Mouse (Mus musculus) CH12.LX (cell line): ENCODE results near the gene Zfp212. TPM values are rescaled to one million over a fixed set of nuclear protein-coding genes. Genes with fewer than 3 reads are reported as not detected.

Experiments used
- DNase-seq: peaks from one replicate; pipeline ENCODE4 v3.0.0-alpha.2; 2013; ENCODE audit errors: extremely low read depth
- H3K27ac ChIP-seq: 2 replicates; pipeline ENCODE4 v1.5.1; 2012; ENCODE audit warnings: low read depth, mild to moderate bottlenecking, control low read depth, moderate library complexity; ENCODE audit not compliant: insufficient read depth
- H3K27me3 ChIP-seq: replicated peaks from 2 replicates; pipeline ENCODE3; 2012; ENCODE audit warnings: inconsistent platforms
- H3K36me3 ChIP-seq, 2 experiments: replicated peaks in 1 of 2; 2 replicates each; pipeline versions ENCODE3 to v1.6.1; 2012; ENCODE audit warnings: inconsistent platforms in 1 of 2, low read length in 1 of 2, mild to moderate bottlenecking in 1 of 2, mixed read lengths in 1 of 2, moderate library complexity in 1 of 2; ENCODE audit not compliant: control insufficient read depth in 1 of 2, insufficient read depth in 1 of 2
- H3K4me1 ChIP-seq, 2 experiments: 2 replicates each; pipeline ENCODE4 v1.6.1; 2012; ENCODE audit warnings: inconsistent platforms in 1 of 2, moderate library complexity in 1 of 2; ENCODE audit not compliant: insufficient read depth in 2 of 2, control insufficient read depth in 1 of 2
- H3K4me2 ChIP-seq: 2 replicates; pipeline ENCODE4 v1.6.1; 2012; ENCODE audit warnings: low read depth, mild to moderate bottlenecking, control low read depth; ENCODE audit not compliant: poor library complexity, insufficient read depth, severe bottlenecking
- H3K4me3 ChIP-seq, 3 experiments: fragments of 150-350 bp in 1 of 3; sonication (generic) in 1 of 3; replicated peaks in 1 of 3; 2 replicates each; pipeline versions ENCODE3 to v1.5.1; 2011 to 2012; ENCODE audit warnings: low read depth in 2 of 3, low read length in 2 of 3, mild to moderate bottlenecking in 2 of 3, moderate library complexity in 2 of 3, control low read depth in 1 of 3, improper control_type of control experiment in 1 of 3, inconsistent platforms in 1 of 3, mixed read lengths in 1 of 3; ENCODE audit not compliant: poor library complexity in 1 of 3
- H3K79me2 ChIP-seq: replicated peaks from 2 replicates; pipeline ENCODE4 v1.6.1; 2012; ENCODE audit warnings: mild to moderate bottlenecking, moderate library complexity; ENCODE audit not compliant: control insufficient read depth, poor library complexity, insufficient read depth, severe bottlenecking; ENCODE audit errors: extremely low read depth
- H3K9ac ChIP-seq: 2 replicates; pipeline ENCODE4 v1.6.1; 2012; ENCODE audit warnings: low read depth, mild to moderate bottlenecking, control low read depth, moderate library complexity; ENCODE audit not compliant: insufficient read depth
- H3K9me3 ChIP-seq: replicated peaks from 2 replicates; pipeline ENCODE3; 2012; ENCODE audit warnings: low read length, inconsistent platforms, mixed read lengths
- CTCF ChIP-seq, 2 experiments: IDR thresholded peaks in 1 of 2; conservative IDR thresholded peaks in 1 of 2; 2 replicates each; pipeline ENCODE4 v1.5.1; 2011 to 2012; ENCODE audit warnings: low read depth in 2 of 2, low read length in 2 of 2, improper control_type of control experiment in 1 of 2, inconsistent platforms in 1 of 2, mild to moderate bottlenecking in 1 of 2, moderate library complexity in 1 of 2
- ELF1 ChIP-seq: IDR thresholded peaks from 2 replicates; pipeline ENCODE4 v1.6.1; 2014; ENCODE audit warnings: low read depth, mild to moderate bottlenecking, inconsistent platforms, low read length, improper control_type of control experiment
- ETS1 ChIP-seq: conservative IDR thresholded peaks from 2 replicates; pipeline ENCODE4 v1.6.1; 2012; ENCODE audit warnings: low read depth, mild to moderate bottlenecking, inconsistent platforms, low read length, improper control_type of control experiment, moderate library complexity
- IRF4 ChIP-seq: IDR thresholded peaks from 2 replicates; pipeline ENCODE4 v1.6.1; 2014; ENCODE audit warnings: low read depth, mild to moderate bottlenecking, inconsistent platforms, low read length, improper control_type of control experiment
- MAFK ChIP-seq: IDR thresholded peaks from 2 replicates; pipeline ENCODE4 v1.6.1; 2011; ENCODE audit warnings: low read length, improper control_type of control experiment; ENCODE audit not compliant: insufficient replicate concordance
- MEF2A ChIP-seq: IDR thresholded peaks from 2 replicates; pipeline ENCODE4 v1.6.1; 2014; ENCODE audit warnings: low read depth, mild to moderate bottlenecking, inconsistent platforms, low read length, improper control_type of control experiment, borderline replicate concordance
- MYC ChIP-seq: IDR thresholded peaks from 2 replicates; pipeline ENCODE4 v1.6.1; 2011; ENCODE audit warnings: low read depth, mild to moderate bottlenecking, improper control_type of control experiment, low read length
- NRF1 ChIP-seq: IDR thresholded peaks from 2 replicates; pipeline ENCODE4 v1.6.1; 2014; ENCODE audit warnings: low read depth, mild to moderate bottlenecking, inconsistent platforms, low read length, improper control_type of control experiment, moderate library complexity
- PAX5 ChIP-seq: IDR thresholded peaks from 2 replicates; pipeline ENCODE4 v1.6.1; 2012; ENCODE audit warnings: low read length, inconsistent platforms, mixed read lengths
- POLR2AphosphoS2 ChIP-seq: IDR thresholded peaks from 2 replicates; pipeline ENCODE4 v1.6.1; 2011; ENCODE audit warnings: low read depth, low read length, improper control_type of control experiment
- RAD21 ChIP-seq: IDR thresholded peaks from 2 replicates; pipeline ENCODE4 v1.6.1; 2011; ENCODE audit warnings: low read depth, mild to moderate bottlenecking, low read length, improper control_type of control experiment, moderate library complexity
- SMC3 ChIP-seq: IDR thresholded peaks from 2 replicates; pipeline ENCODE4 v1.6.1; 2011; ENCODE audit warnings: low read depth, low read length, improper control_type of control experiment
- TBP ChIP-seq: conservative IDR thresholded peaks from 2 replicates; pipeline ENCODE4 v1.6.1; 2011; ENCODE audit warnings: low read depth, low read length, improper control_type of control experiment
- USF2 ChIP-seq: conservative IDR thresholded peaks from 2 replicates; pipeline ENCODE4 v1.6.1; 2011; ENCODE audit warnings: low read depth, low read length, improper control_type of control experiment
- ZNF384 ChIP-seq: IDR thresholded peaks from 2 replicates; pipeline ENCODE4 v1.6.1; 2012; ENCODE audit warnings: low read depth, low read length, improper control_type of control experiment, inconsistent platforms
- dilution Hi-C: fragments of 300-500 bp; cut with MboI; formaldehyde crosslinking; loops from 2 replicates; pipeline ENCODE4 v1.14.3; 2020; ENCODE audit warnings: low sequenced_read_pairs; ENCODE audit not compliant: extremely low pct_unique_long_range_greater_than_20kb, extremely low pct_ligation_motif_present
- in situ Hi-C: fragments of 300-500 bp; cut with MboI; formaldehyde crosslinking; loops from 3 replicates; pipeline ENCODE4 v1.14.3; 2019; ENCODE audit warnings: low sequenced_read_pairs, low pct_ligation_motif_present, low pct_unique_long_range_greater_than_20kb, mixed read lengths
- polyA plus RNA-seq: library from polyadenylated mRNA; unstranded; fragments of >175 nt; gene quantifications from 2 replicates; pipeline ENCODE4 v1.2.1, GENCODE M21; 2012; ENCODE audit warnings: low read depth; ENCODE audit not compliant: insufficient read length
- total RNA-seq, 2 experiments: library from RNA; depleted of rRNA; stranded (reverse); fragments of 300-350 nt in 1 of 2; fragments of >200 nt in 1 of 2; gene quantifications; 2 replicates each; pipeline ENCODE4 v1.2.3; 2012 to 2014

Zfp212 gene
- total and polyA plus RNA-seq, 3 experiments: 5.1 to 12.1 (median 6.3) TPM

- dilution Hi-C loops: no loop called here
- peak; percentile 87 for DNase-seq
- peak; percentile 49 to 65; a peak in 3 of 4 replicates for TF ChIP-seq CTCF (conservative IDR thresholded peaks at IDR 0.05 in 1 of 2, IDR thresholded peaks at IDR 0.05 in 1 of 2; ENCODE audit: low read depth in 2 of 2, low read length in 2 of 2)
- TF ChIP-seq PAX5: no peak
- TF ChIP-seq MAFK: peak; percentile 91
- no peak for TF ChIP-seq NRF1
- no peak for TF ChIP-seq MEF2A
- no peak for TF ChIP-seq ETS1
- TF ChIP-seq TBP: peak; percentile 99
- 0 out of 2 replicates have a peak, but pooled peaks have one; percentile 55 for TF ChIP-seq IRF4
- TF ChIP-seq SMC3: peak; percentile 35; the same call in 1 of the 2 replicates
- TF ChIP-seq MYC: no peak
- TF ChIP-seq ZNF384: peak; percentile 65
- peak; percentile 92 for TF ChIP-seq ELF1
- TF ChIP-seq RAD21: peak; percentile 8
- TF ChIP-seq POLR2AphosphoS2: no peak
- no peak for TF ChIP-seq USF2
These were observed 58.7 kb downstream of the Zfp212 start for GRCm38 (mm10) chr6:47978897-47979368.

More at GRCm38 (mm10) chr6:47978897-47979368, 58.7 kb downstream of the Zfp212 start:
- no peaks in the 10 kb centered on the region for H3K27me3 ChIP-seq
- peaks cover 3% of the 10 kb centered on the region for H3K9me3 ChIP-seq
- H3K27ac ChIP-seq: no peak overlapping the region
- H3K9ac ChIP-seq: no peak overlapping the region
- no peak overlapping the region for H3K4me3 ChIP-seq
- H3K36me3 ChIP-seq: no peaks in the 10 kb centered on the region
- H3K4me2 ChIP-seq: no peak overlapping the region
- H3K4me1 ChIP-seq: peaks cover 0 to 2% of the 10 kb centered on the region in 2 experiments; a peak in 1 of 4 replicates
- in situ Hi-C loops: no loop called here
- H3K79me2 ChIP-seq: no peaks in the 10 kb centered on the region

Other genes with a start within 250 kb of the Zfp212 start
- gene Pdia4, start 107.0 kb upstream of the Zfp212 start, total RNA-seq (2012; rRNA removed): 186 and 259 TPM in 2 replicates
- 239 and 242 TPM in 2 replicates for gene Pdia4, start 107.0 kb upstream of the Zfp212 start, total RNA-seq (2014; rRNA removed)
- 204 and 205 TPM in 2 replicates for gene Pdia4, start 107.0 kb upstream of the Zfp212 start, polyA plus RNA-seq
- gene Zfp786, start 89.6 kb upstream of the Zfp212 start, total RNA-seq (2012; rRNA removed): 0.55 and 0.89 TPM in 2 replicates
- gene Zfp786, start 89.6 kb upstream of the Zfp212 start, total RNA-seq (2014; rRNA removed): 0.30 and 0.36 TPM in 2 replicates
- 0.20 and 0.40 TPM in 2 replicates for gene Zfp786, start 89.6 kb upstream of the Zfp212 start, polyA plus RNA-seq
- 1.8 and 2.2 TPM in 2 replicates for gene Zfp398, start 84.8 kb upstream of the Zfp212 start, total RNA-seq (2012; rRNA removed)
- gene Zfp398, start 84.8 kb upstream of the Zfp212 start, total RNA-seq (2014; rRNA removed): 1.5 and 1.8 TPM in 2 replicates
- gene Zfp398, start 84.8 kb upstream of the Zfp212 start, polyA plus RNA-seq: 4.4 and 4.6 TPM in 2 replicates
- 15.0 and 16.2 TPM in 2 replicates for gene Zfp282, start 43.3 kb upstream of the Zfp212 start, total RNA-seq (2012; rRNA removed)
- gene Zfp282, start 43.3 kb upstream of the Zfp212 start, total RNA-seq (2014; rRNA removed): 10.9 and 12.0 TPM in 2 replicates
- gene Zfp282, start 43.3 kb upstream of the Zfp212 start, polyA plus RNA-seq: 14.7 and 15.5 TPM in 2 replicates
- gene Zfp956, start 32.9 kb downstream of the Zfp212 start, total RNA-seq (2012; rRNA removed): 10.5 and 11.5 TPM in 2 replicates
- gene Zfp956, start 32.9 kb downstream of the Zfp212 start, total RNA-seq (2014; rRNA removed): 7.8 and 9.0 TPM in 2 replicates
- gene Zfp956, start 32.9 kb downstream of the Zfp212 start, polyA plus RNA-seq: 7.9 and 9.2 TPM in 2 replicates
- gene Zfp777, start 128.4 kb downstream of the Zfp212 start, total RNA-seq (2012; rRNA removed): 10.9 and 16.5 TPM in 2 replicates
- gene Zfp777, start 128.4 kb downstream of the Zfp212 start, total RNA-seq (2014; rRNA removed): 5.3 and 7.1 TPM in 2 replicates
- 13.6 and 15.4 TPM in 2 replicates for gene Zfp777, start 128.4 kb downstream of the Zfp212 start, polyA plus RNA-seq
- 18.3 and 18.6 TPM in 2 replicates for gene Zfp746, start 166.1 kb downstream of the Zfp212 start, total RNA-seq (2012; rRNA removed)
- gene Zfp746, start 166.1 kb downstream of the Zfp212 start, total RNA-seq (2014; rRNA removed): 17.9 and 18.2 TPM in 2 replicates
- 18.7 and 18.8 TPM in 2 replicates for gene Zfp746, start 166.1 kb downstream of the Zfp212 start, polyA plus RNA-seq